Mouse (Mus musculus) myocyte (in vitro differentiated cells): ENCODE measurements around the gene Abcg4.

Source experiments
- CEBPB ChIP-seq: IDR thresholded peaks from 2 replicates; pipeline ENCODE4 v1.6.1; 2011; ENCODE audit warnings: mild to moderate bottlenecking, moderate library complexity; ENCODE audit not compliant: poor library complexity, insufficient read depth, severe bottlenecking
- E2F4 ChIP-seq: IDR thresholded peaks from one replicate; pipeline ENCODE4 v1.6.1; 2011; ENCODE audit warnings: mild to moderate bottlenecking, control low read depth, moderate library complexity; ENCODE audit not compliant: insufficient read depth
- MAX ChIP-seq: IDR thresholded peaks from one replicate; pipeline ENCODE4 v1.6.1; 2011; ENCODE audit warnings: low read depth, mild to moderate bottlenecking, control low read depth
- POLR2A ChIP-seq: IDR thresholded peaks from one replicate; pipeline ENCODE4 v1.6.1; 2011; ENCODE audit warnings: low read depth, mild to moderate bottlenecking, control low read depth, moderate library complexity; ENCODE audit not compliant: insufficient read length
- POLR2AphosphoS2 ChIP-seq: IDR thresholded peaks from one replicate; pipeline ENCODE4 v1.6.1; 2011; ENCODE audit warnings: low read depth, control low read depth; ENCODE audit not compliant: insufficient read length
- SRF ChIP-seq: IDR thresholded peaks from one replicate; pipeline ENCODE4 v1.6.1; 2011; ENCODE audit warnings: low read depth; ENCODE audit not compliant: control insufficient read depth, insufficient read length
- TCF12 ChIP-seq: IDR thresholded peaks from one replicate; pipeline ENCODE4 v1.6.1; 2011; ENCODE audit warnings: mild to moderate bottlenecking, control low read depth; ENCODE audit not compliant: poor library complexity, insufficient read depth, severe bottlenecking
- TCF3 ChIP-seq: IDR thresholded peaks from one replicate; pipeline ENCODE4 v1.6.1; 2011; ENCODE audit warnings: low read depth, control low read depth; ENCODE audit not compliant: insufficient read length
- USF1 ChIP-seq: IDR thresholded peaks from one replicate; pipeline ENCODE4 v1.6.1; 2011; ENCODE audit warnings: low read depth, mild to moderate bottlenecking, control low read depth, moderate library complexity

DNA sequence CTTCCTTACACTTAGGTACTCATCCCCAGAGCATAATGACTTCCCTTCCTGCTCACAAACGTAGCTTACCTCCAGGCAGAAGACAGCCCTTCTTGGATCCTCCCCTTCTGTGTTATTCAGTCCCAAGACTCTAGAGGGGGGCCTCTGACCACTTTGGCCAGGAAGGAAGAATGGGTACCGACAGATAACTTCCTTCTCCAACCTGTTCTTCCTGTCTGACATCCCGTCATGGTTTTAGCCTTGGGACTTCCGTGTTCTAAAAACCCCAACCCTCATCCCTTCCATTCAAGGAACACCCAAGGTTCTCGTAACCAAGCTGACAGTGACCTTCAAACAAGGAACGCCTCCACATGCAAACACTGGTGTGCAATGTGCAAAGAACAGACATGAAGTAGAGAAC is 20.0 kb downstream of the Abcg4 start, which contains the start of gene Nlrx1:
- no peak for TF ChIP-seq POLR2A
- no peak for TF ChIP-seq TCF12
- no peak for TF ChIP-seq POLR2AphosphoS2
- TF ChIP-seq TCF3: no peak
- TF ChIP-seq MAX: no peak
- no peak for TF ChIP-seq E2F4
- TF ChIP-seq CEBPB: no peak
- no peak for TF ChIP-seq USF1
- no peak for TF ChIP-seq SRF
